Mouse (Mus musculus) spleen, postnatal 36 days (tissue): ENCODE results near the gene Zfp444.
"Not testable (repeated sequence)": the region's sequence is repeated elsewhere in the genome, so short reads cannot be mapped to it uniquely, and the experiment has no call there.

Experiments used
- DNase-seq, 2 experiments: peaks; one replicate each; pipeline ENCODE4 v3.0.0; 2022; ENCODE audit warnings: low spot score in 2 of 2, mixed read lengths in 1 of 2

The Zfp444 gene

DNA sequence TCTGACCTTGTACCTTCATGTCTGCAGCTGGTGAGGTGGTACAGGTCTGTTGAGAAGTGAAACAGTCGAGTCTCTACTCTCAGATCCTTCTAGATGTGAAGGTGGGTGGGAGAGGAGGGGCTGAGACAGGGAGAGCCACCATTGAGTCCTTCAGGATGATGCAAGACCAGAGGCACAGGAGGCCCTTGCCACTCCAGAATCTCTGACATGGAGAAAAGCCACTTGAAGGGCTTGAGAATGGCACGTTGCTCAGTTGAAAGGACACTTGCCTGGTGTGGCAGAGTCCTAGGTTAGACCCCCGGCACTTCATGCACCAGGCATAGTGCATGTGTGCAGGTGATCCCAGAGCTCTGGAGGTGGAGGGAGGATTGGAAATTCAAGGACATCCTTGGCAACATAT, 10.5 kb upstream of the Zfp444 start:
- DNase-seq: no peak

DNA sequence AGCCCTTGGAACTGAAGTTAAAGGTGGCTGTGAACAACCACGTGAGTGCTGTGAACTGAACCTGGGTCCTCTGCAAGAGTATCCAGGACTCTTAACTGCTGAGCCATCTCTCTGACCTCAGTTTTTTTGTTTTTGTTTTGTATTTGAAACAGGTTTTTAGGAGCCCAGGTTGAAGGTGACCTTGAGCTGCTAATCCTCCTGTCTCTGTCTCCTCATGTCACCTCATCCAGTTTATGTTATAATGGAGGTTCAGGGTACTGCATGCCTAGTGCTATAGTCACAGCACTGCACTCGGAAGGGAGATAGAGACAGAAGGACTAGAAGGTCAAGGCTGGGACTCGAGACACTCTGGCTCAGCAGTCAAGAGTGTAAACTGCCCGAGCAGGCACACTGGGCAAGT, 9.9 kb upstream of the Zfp444 start:
- DNase-seq: no peak

- no peak for DNase-seq
These were observed 7.4 kb upstream of the Zfp444 start for GRCm38 (mm10) chr7:6164671-6165070.

DNA sequence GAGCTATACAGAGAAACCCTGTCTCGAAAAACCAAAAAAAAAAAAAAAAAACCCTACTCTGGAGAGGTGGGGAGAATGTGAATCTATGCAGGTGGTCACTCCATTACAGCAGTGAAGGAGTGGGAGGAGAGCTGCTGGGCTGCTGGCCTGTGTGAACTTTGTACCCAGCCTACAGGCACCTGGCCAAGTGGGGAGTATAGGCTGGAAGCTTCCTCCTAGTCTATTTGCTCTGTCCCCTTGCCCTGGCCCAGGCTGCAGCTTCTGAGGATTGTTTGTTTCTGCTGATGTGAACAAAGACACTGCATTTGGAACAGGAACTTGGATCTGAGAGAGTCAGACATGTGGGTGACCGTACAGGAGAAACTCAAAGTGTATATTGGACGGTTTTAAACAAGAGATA, 2.6 kb upstream of the Zfp444 start:
- DNase-seq: no peak

GRCm38 (mm10) chr7:6170391-6170790, 1.6 kb upstream of the Zfp444 start:
- no peak for DNase-seq

- DNase-seq: no peak
These were observed 1.2 kb upstream of the Zfp444 start for GRCm38 (mm10) chr7:6170871-6171270.

GRCm38 (mm10) chr7:6171444-6172005, 501 bp upstream of the Zfp444 start:
- DNase-seq: peak; percentile 60 to 74

DNA sequence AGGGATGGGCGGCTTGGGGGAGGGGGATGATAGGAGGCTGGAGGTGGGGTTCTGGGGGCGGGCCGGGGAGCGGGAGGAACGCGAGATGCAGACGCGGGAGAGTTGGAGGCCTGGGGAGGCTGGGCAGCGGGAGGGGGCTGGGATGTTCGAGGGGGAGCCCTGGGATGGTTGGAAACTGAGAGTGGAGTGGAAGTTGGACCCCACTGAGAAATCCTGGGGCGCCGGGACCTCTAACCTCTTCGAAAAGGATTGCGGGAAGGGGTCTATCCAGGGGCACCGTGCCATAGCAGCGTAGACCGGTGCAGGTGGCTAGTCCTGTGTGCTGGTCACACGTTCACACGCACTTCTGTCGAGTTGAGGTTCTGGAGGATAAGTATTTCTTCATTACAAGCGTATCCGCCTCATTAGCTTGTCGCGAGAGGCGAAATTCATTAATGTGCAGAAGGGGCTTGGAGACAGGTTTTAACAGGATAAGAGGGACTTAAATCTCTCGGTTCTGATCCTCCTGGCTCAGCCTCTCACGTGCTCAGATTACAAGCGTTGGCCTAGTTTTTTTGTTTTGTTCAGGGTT, 733 bp downstream of the Zfp444 start:
- DNase-seq: no peak

DNA sequence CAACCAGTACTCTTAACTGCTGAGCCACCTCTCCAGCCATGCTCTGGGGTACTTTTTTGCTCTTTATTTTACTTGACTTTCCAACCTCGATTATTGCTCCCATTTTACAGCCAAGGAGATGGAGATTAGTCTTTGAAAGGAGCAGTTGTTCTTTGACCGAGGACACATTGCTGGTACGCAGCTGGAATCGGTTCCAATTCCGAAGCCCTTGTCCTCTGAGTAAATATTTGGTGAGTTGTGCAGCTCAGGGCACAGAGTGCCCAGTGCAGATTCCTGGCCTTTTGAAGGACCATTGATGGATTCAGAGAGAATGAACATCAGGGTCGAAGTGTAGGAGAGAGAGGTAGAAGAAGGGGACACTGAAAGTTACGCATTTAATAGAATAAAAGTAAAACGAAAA, 1.8 kb downstream of the Zfp444 start:
- no peak for DNase-seq

DNA sequence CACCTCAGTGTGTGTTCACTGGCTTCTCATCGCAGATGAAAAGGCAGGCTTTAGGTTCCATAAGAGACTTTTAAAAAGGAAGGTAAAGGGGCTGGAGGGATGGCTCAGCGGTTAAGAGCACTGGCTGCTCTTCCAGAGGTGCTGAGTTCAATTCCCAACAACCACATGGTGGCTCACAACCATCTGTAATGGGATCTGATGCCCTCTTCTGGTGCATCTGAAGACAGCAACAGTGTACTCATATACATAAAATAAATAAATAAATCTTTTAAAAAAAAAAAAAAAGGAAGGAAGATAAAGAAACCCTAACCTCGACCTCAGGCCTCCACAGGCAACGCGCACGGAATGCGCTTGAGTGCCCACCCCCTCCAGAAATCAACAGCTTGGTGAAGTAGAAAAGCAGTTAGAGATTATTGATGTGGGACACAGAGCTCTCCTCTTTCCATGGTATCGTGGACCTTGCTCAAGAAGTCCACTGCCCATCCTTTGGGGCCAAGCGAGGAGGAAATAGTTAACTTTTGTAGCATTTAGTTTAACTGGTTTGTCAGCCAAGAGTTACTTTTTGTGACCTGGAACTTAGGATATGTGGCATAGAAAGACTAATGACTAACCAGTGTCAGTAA, 2.5 kb downstream of the Zfp444 start:
- not testable (repeated sequence) for DNase-seq

DNA sequence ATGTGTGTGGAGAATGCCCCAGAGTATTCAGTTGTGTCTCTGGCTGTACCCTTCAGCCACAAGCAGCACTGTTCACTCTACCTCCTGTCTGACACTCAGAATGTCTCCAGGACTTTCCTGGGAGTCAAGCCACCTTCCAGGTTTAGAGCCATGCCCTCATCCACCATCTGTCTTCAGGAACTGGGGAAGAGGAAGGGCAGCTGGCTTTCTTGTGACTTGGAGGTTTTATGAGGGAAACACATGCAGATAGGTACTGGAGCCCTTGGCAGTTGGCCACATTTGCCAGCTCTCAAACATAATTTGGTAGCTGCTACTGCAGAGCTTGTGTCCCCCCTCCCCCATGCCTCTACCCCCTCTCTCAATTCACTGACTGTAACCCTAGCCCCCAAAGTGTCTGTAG, 7.0 kb downstream of the Zfp444 start:
- no peak for DNase-seq

DNA sequence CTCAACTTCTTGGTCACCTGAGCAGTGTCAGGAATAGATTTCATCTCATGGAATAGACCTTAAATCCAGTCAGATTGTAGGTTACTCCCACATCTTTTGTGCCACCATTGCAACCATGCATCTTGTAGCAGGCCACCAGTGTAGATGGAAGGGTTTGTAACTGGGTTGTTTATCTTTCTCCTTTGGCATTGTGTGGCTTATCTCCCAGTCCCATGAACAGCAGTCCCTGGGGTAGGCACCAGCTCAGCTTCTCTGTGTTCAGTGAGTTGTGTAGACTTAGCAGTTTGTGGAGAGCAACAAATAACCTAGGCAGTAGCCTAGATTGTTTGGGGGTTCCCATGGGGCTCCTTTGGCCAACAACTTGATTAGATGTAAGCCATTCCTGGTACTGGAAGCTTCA, 10.9 kb downstream of the Zfp444 start:
- DNase-seq: no peak

GRCm38 (mm10) chr7:6183802-6184201, 11.8 kb downstream of the Zfp444 start:
- no peak for DNase-seq

GRCm38 (mm10) chr7:6184521-6184920, 12.5 kb downstream of the Zfp444 start:
- no peak for DNase-seq

- no peak for DNase-seq
These were observed 13.4 kb downstream of the Zfp444 start for GRCm38 (mm10) chr7:6185391-6185790.

DNA sequence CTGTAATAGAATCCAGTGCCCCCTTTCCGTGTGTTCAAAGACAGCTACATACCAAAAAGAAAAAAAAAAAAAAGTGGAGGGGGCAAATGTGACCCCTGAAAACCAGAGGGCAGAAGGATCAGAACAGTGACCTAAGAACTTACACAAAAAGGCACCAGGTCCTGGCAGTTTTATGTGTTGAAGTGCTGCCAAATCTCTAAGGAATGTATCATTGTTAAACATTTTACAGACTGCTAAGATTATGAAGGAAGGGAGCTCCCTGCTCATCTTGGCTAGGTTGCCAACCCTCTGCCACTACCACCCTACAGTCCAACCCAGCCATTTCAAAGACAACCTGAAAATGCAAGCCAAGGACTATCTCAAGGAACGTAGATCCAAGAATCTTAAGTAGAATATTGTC, 14.2 kb downstream of the Zfp444 start:
- DNase-seq: no peak

DNA sequence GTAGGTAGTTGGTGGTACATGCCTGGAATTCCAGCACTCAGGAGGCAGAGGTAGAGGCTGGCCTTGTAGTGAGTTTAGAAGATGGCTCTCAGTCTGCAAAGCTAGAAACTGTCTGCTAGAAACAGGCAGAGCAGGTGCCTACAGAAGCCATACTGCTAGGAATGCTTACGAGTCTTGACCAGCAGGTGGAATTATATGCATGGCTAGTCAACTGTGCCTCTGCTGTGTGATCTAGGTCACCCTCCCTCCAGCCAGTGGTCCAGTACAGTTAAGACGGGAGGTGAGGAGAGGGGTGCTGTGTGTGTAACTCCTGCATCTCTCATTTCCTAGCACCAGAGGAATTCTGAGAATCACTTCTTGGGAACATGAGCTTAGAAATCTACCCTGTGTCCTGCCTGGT, 14.7 kb downstream of the Zfp444 start:
- DNase-seq: no peak

GRCm38 (mm10) chr7:6189542-6189941, 17.5 kb downstream of the Zfp444 start:
- no peak for DNase-seq

DNA sequence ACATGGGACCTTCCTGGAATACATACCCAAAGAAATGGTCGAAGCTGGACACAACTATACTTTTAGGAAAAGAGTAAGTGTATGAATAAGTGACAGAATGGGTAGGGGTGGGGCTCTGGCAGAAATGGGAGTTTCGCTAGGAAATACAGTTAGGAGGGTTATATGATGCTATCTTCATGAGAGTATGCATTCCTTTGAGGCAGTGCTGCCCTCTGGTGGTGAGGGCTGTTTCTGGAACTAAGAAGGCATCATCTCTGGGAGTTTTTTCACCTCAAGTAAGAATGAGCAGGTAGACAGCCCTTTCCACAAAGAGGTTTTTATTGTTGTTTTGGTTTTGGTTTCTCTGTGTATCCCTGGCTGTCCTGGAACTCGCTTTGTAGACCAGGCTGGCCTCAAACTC, 19.4 kb downstream of the Zfp444 start:
- peak; percentile 38 to 64 for DNase-seq

DNA sequence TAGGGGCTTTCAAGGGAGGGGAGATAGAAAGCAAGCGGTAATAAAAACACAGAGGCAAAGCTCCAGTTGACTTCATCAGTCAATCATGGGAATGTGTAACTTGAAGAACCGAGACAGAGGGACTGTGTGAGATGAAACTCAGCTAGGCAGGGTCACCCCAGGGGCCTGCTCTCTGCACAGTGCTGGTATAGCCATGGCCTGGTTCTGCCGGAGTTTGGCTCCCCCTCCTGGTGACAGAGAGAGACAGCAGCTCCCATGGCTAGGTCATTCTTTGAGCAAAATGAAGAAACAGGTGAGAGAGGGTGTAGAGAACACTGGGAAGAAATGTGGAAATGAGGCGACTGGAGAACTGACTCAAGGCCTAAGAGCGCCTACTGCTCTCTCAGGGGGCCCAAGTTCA, 22.1 kb downstream of the Zfp444 start:
- peak; percentile 35 to 44 for DNase-seq

DNA sequence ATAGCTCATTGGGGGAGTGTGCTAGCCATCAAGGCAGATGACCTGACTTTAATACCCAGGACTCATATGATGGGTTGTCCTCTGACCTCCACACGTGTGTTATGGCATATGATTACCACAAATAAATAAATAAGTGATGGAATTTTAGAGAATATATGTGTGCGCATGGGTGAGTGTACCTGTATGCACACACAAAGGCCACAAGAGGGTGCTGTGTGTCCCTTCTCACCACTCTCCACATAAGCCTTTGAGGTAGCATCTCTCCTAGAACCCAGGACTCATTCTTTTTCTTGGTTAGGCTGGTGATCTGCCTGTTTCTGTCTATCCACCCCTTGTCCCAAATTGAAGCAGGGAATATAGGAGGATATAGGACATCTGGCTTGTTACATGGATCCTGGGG, 23.8 kb downstream of the Zfp444 start:
- no peak for DNase-seq

- DNase-seq: no peak
These were observed 24.8 kb downstream of the Zfp444 start, which contains the start of gene Galp for GRCm38 (mm10) chr7:6196790-6197189. Gene Galp, plus strand, starts transcription at chr7:6197090.

- DNase-seq: no peak
These were observed 32.2 kb downstream of the Zfp444 start for GRCm38 (mm10) chr7:6204200-6204599.

DNA sequence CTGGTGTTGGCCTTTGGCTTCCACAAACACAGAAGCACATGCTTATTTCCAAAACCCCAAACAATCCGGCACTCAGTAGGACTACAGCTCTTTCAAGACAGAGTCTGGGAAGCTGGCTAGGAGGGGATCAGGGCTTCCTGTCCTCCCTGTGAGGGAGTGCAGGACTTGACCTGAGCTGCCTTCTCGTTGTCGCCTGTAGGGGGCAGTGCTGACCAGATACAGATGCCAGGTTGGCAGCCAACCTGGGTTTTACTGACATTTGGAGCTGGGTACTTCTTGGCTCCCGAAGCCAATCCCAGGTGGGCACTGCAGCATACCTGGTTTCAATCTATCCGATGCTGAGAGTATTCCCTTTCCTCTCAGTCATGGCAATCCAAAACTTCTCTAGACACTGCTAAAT, 41.1 kb downstream of the Zfp444 start:
- no peak for DNase-seq
